Mouse (Mus musculus) megakaryocyte, embryonic 14.5 days (primary cell): ENCODE results near the gene Zfp800.

Source experiments
- FLI1 ChIP-seq: IDR thresholded peaks from 2 replicates; pipeline ENCODE4 v1.6.1; 2012; ENCODE audit warnings: low read length, inconsistent platforms, mixed read lengths
- GATA1 ChIP-seq: IDR thresholded peaks from 3 replicates; pipeline ENCODE4 v1.6.1; 2012; ENCODE audit warnings: mixed read lengths, low read length, inconsistent platforms, borderline replicate concordance

GRCm38 (mm10) chr6:28295581-28295980, 102.2 kb downstream of the Zfp800 start:
- TF ChIP-seq GATA1 (no peak), FLI1 (no peak)
